9 mouse cellular contexts compared by ENCODE assay signal in the genomic region with DNA sequence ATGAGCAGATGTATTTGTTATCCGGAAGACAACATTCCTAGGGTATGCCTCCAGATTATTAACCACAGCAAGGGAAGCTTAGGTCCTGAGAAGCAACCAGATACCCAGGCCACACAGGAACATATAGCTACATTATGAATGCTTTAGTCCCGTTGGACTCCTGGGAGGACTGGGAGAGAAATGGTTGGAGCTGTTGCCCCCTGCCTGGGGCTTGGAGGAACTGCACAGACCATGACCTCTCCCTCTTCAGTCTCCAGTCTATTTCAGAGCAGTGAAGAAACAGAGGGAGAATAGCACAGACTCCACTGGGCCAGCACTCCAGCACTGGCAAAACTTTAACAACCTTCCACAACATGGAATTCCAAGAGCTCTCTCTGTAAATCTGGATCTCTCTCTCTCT. TPM values are rescaled to one million over a fixed set of nuclear protein-coding genes. Genes with fewer than 3 reads are reported as not detected.
DNase-seq lines count a peak whose midpoint lies in the region; ATAC-seq and TF ChIP-seq lines count a peak whose summit lies in the region.
"Had no signal": no experiment of that assay in that cellular context is flagged by ENCODE, and none has a peak within 500 bp of the region (broad histone marks: within the 10 kb centered on the region; RNA-seq: fewer than 3 reads in every experiment).

No protein-coding gene starts in this region.

- no peak overlapping the region for H3K27ac ChIP-seq in kidney, embryonic 14.5 days (ENCODE audit: low read depth, low read length)
- no peak overlapping the region for H3K27ac ChIP-seq in olfactory bulb, adult 2 months (ENCODE audit: insufficient read depth, low read depth, low read length)
- H3K27ac ChIP-seq: embryonic facial prominence, embryonic 15.5 days had no signal

- 39% methylated on average over 2 of the region's 2 CpGs for WGBS in kidney, embryonic 14.5 days
- WGBS in olfactory bulb, adult 2 months = 51% methylated on average over 2 of the region's 2 CpGs

- H3K4me1 ChIP-seq in kidney, embryonic 14.5 days (ENCODE audit: control insufficient read depth, insufficient read depth, low read length) = no peaks in the 10 kb centered on the region
- peaks cover 38% of the 10 kb centered on the region for H3K4me1 ChIP-seq in olfactory bulb, adult 2 months (ENCODE audit: control insufficient read depth, insufficient read depth, low read length)

- ATAC-seq in kidney, embryonic 14.5 days (ENCODE audit: low FRiP score, low TSS enrichment) = peak; percentile 69

- no peak for DNase-seq in kidney, adult 18-20 months
- DNase-seq in ES-CJ7 (ENCODE audit: low read depth, low spot score) = peak; percentile 42
- peak; percentile 51 for DNase-seq in brain, embryonic 14.5 days (ENCODE audit: low read depth)
- DNase-seq in kidney, postnatal 14 days = peak; percentile 56
- no peak for DNase-seq in spleen, postnatal 14 days (ENCODE audit: low spot score in 2 of 2)
- DNase-seq in left cerebral cortex, adult 18-20 months (ENCODE audit: low spot score in 2 of 2) = no peak

- H3K4me2 ChIP-seq in kidney, embryonic 14.5 days (replicated peaks; ENCODE audit: low read depth, low read length) = no peak overlapping the region
- H3K4me2 ChIP-seq: embryonic facial prominence, embryonic 15.5 days had no signal

- no peaks in the 10 kb centered on the region for H3K27me3 ChIP-seq in kidney, embryonic 14.5 days (ENCODE audit: control insufficient read depth, insufficient read depth, low read length)
- H3K27me3 ChIP-seq: embryonic facial prominence, embryonic 15.5 days had no signal

- H3K9ac ChIP-seq in kidney, embryonic 14.5 days (ENCODE audit: low read depth, low read length) = no peak overlapping the region
- H3K9ac ChIP-seq: embryonic facial prominence, embryonic 15.5 days had no signal

- no peak overlapping the region for H3K4me3 ChIP-seq in kidney, embryonic 14.5 days (ENCODE audit: low read length)
- H3K4me3 ChIP-seq in olfactory bulb, adult 2 months (ENCODE audit: insufficient read depth, low read depth, low read length) = no peak overlapping the region
- H3K4me3 ChIP-seq: embryonic facial prominence, embryonic 15.5 days had no signal

- no peaks in the 10 kb centered on the region for H3K36me3 ChIP-seq in kidney, embryonic 14.5 days (ENCODE audit: control insufficient read depth, insufficient read depth, low read length)
- H3K36me3 ChIP-seq: embryonic facial prominence, embryonic 15.5 days had no signal

- no peaks in the 10 kb centered on the region for H3K9me3 ChIP-seq in kidney, embryonic 14.5 days (ENCODE audit: control insufficient read depth, low read length)
- H3K9me3 ChIP-seq: embryonic facial prominence, embryonic 15.5 days had no signal

- peak; percentile 66; the same call in 1 of the 2 replicates for TF ChIP-seq CTCF in brain, embryonic 14.5 days (IDR thresholded peaks at IDR 0.05; ENCODE audit: borderline replicate concordance, extremely low read depth, insufficient read depth, insufficient read length)
- TF ChIP-seq CTCF in olfactory bulb, adult 2 months (IDR thresholded peaks at IDR 0.05; ENCODE audit: insufficient read depth, low read depth, low read length) = peak; percentile 28; the same call in 1 of the 2 replicates

- TF ChIP-seq POLR2A in brain, embryonic 14.5 days (IDR thresholded peaks at IDR 0.05; ENCODE audit: borderline replicate concordance, extremely low read depth, insufficient read depth, insufficient read length, poor library complexity, severe bottlenecking) = no peak
- no peak for TF ChIP-seq POLR2A in olfactory bulb, adult 2 months (IDR thresholded peaks at IDR 0.05; ENCODE audit: insufficient read depth, low read depth, low read length)

RNA-seq across cellular contexts. Expression of a gene that starts 17.9 kb away (rescaled TPM):
- 32.1 and 44.6 TPM in 2 replicates for polyA plus RNA-seq in kidney, embryonic 14.5 days (2014; fragmentation: Nextera tagmentation; extraction: Ambion mirVana)
- 99.6 and 102 TPM in 2 replicates for polyA plus RNA-seq in brain, embryonic 14.5 days (2012; rRNA removed)
- polyA plus RNA-seq in olfactory bulb, adult 2 months (2012; ENCODE audit: insufficient read depth, insufficient read length, low replicate concordance, missing spikeins) = not detected in 2 replicates
- total RNA-seq in left cerebral cortex, adult 18-20 months (2021) = 100 to 1,000 TPM; 119 TPM

Comparison
In these comparisons a context has a peak if more than half of its experiments do, and no peak if none do; other contexts are left out.
1. DNase-seq: peak in ES-CJ7 (single experiment), brain, embryonic 14.5 days (single experiment) and kidney, postnatal 14 days (single experiment); none in kidney, adult 18-20 months (single experiment), spleen, postnatal 14 days (0 of 2) and left cerebral cortex, adult 18-20 months (0 of 2).